Mouse (Mus musculus) embryonic facial prominence, embryonic 12.5 days (tissue): ENCODE results near the gene Rab21. TPM values are rescaled to one million over a fixed set of nuclear protein-coding genes. Genes with fewer than 3 reads are reported as not detected.

Experiments
- ATAC-seq: fragments of 200-750 bp; cut with Nextera tagmentation; 2 replicates; pipeline ENCODE4 v1.8.0; 2017; ENCODE audit not compliant: insufficient number of reproducible peaks, insufficient read depth, low FRiP score, low TSS enrichment
- H3K27ac ChIP-seq: fragments of 300-500 bp; sonication (generic); 2 replicates; pipeline ENCODE4 v1.5.1; 2016; ENCODE audit warnings: mild to moderate bottlenecking
- H3K27me3 ChIP-seq: fragments of 300-500 bp; sonication (generic); 2 replicates; pipeline ENCODE4 v1.6.1; 2016; ENCODE audit warnings: mild to moderate bottlenecking, moderate library complexity
- H3K36me3 ChIP-seq: fragments of 300-500 bp; sonication (generic); 2 replicates; pipeline ENCODE4 v1.6.1; 2016; ENCODE audit warnings: mild to moderate bottlenecking
- H3K4me1 ChIP-seq: fragments of 300-500 bp; sonication (generic); 2 replicates; pipeline ENCODE4 v1.6.1; 2016
- H3K4me2 ChIP-seq: fragments of 300-500 bp; sonication (generic); replicated peaks from 2 replicates; pipeline ENCODE4 v1.6.1; 2016; ENCODE audit warnings: mild to moderate bottlenecking, moderate library complexity
- H3K4me3 ChIP-seq: fragments of 300-500 bp; sonication (generic); 2 replicates; pipeline ENCODE4 v1.5.1; 2016; ENCODE audit warnings: mild to moderate bottlenecking
- H3K9ac ChIP-seq: fragments of 300-500 bp; sonication (generic); 2 replicates; pipeline ENCODE4 v1.6.1; 2016; ENCODE audit warnings: mild to moderate bottlenecking, moderate library complexity
- H3K9me3 ChIP-seq: fragments of 300-500 bp; sonication (generic); 2 replicates; pipeline ENCODE4 v1.6.1; 2016; ENCODE audit warnings: mild to moderate bottlenecking, moderate library complexity
- WGBS: fragments of 180-500 bp; shearing (Covaris S2); methylation state at CpG from one replicate; pipeline ENCODE4 v1.1.7; 2016; 5-methylcytosine and 5-hydroxymethylcytosine counted together
- polyA plus RNA-seq: library from polyadenylated mRNA; unstranded; fragments of >200 nt; fragmentation: Nextera tagmentation; extraction: Ambion mirVana; gene quantifications from 2 replicates; pipeline ENCODE4 v1.2.1, GENCODE M21; 2016

The Rab21 gene
- polyA plus RNA-seq, 1 experiment from 2014 or later = 4.3 TPM

- no peak overlapping the region for H3K27ac ChIP-seq
- no peak overlapping the region for H3K4me2 ChIP-seq
- 75% methylated on average over 5 of the region's 5 CpGs for whole genome bisulfite sequencing
- no peak overlapping the region for H3K4me3 ChIP-seq
- H3K36me3 ChIP-seq = no peaks in the 10 kb centered on the region
- no peaks in the 10 kb centered on the region for H3K9me3 ChIP-seq
- no peaks in the 10 kb centered on the region for H3K4me1 ChIP-seq
- no peaks in the 10 kb centered on the region for H3K27me3 ChIP-seq
- no peak overlapping the region for H3K9ac ChIP-seq
- no peak for ATAC-seq
These were observed 52.4 kb downstream of the Rab21 start for GRCm38 (mm10) chr10:115262926-115263562.

- ATAC-seq = no peak
- Histone ChIP-seq H3K9ac (no peak overlapping the region), H3K36me3 (no peaks in the 10 kb centered on the region), H3K4me1 (no peaks in the 10 kb centered on the region), H3K9me3 (no peaks in the 10 kb centered on the region), H3K27me3 (no peaks in the 10 kb centered on the region), H3K4me3 (no peak overlapping the region), H3K27ac (no peak overlapping the region), H3K4me2 (no peak overlapping the region)
- 81% methylated on average over 2 of the region's 2 CpGs for WGBS
These were observed 53.1 kb downstream of the Rab21 start for GRCm38 (mm10) chr10:115262261-115262660.

GRCm38 (mm10) chr10:115261428-115261827 is 54.0 kb downstream of the Rab21 start:
- Histone ChIP-seq H3K4me2 (no peak overlapping the region), H3K36me3 (no peaks in the 10 kb centered on the region), H3K27ac (no peak overlapping the region), H3K4me1 (no peaks in the 10 kb centered on the region), H3K4me3 (no peak overlapping the region), H3K9ac (no peak overlapping the region), H3K27me3 (no peaks in the 10 kb centered on the region), H3K9me3 (no peaks in the 10 kb centered on the region)
- 79% methylated on average over 3 of the region's 3 CpGs for WGBS
- no peak for ATAC-seq

GRCm38 (mm10) chr10:115256162-115256561 is 59.2 kb downstream of the Rab21 start:
- WGBS = 79% methylated on average over 5 of the region's 5 CpGs
- H3K4me1 ChIP-seq = 0 out of 2 replicates have a peak, but pooled peaks cover 3% of the 10 kb centered on the region
- no peaks in the 10 kb centered on the region for H3K27me3 ChIP-seq

GRCm38 (mm10) chr10:115253521-115253920 is 61.9 kb downstream of the Rab21 start:
- no peaks in the 10 kb centered on the region for H3K36me3 ChIP-seq
- no peak overlapping the region for H3K27ac ChIP-seq
- WGBS = 64% methylated on average over 3 of the region's 3 CpGs
- H3K4me1 ChIP-seq = peaks cover 20% of the 10 kb centered on the region
- no peaks in the 10 kb centered on the region for H3K27me3 ChIP-seq
- no peak for ATAC-seq
- H3K4me2 ChIP-seq = no peak overlapping the region
- H3K4me3 ChIP-seq = no peak overlapping the region
- H3K9me3 ChIP-seq = no peaks in the 10 kb centered on the region
- H3K9ac ChIP-seq = no peak overlapping the region

More at GRCm38 (mm10) chr10:115256162-115256561, 59.2 kb downstream of the Rab21 start:
- H3K4me2 ChIP-seq = no peak overlapping the region
- no peaks in the 10 kb centered on the region for H3K36me3 ChIP-seq
- H3K27ac ChIP-seq = no peak overlapping the region
- no peak overlapping the region for H3K9ac ChIP-seq
- no peak overlapping the region for H3K4me3 ChIP-seq
- no peak for ATAC-seq
- H3K9me3 ChIP-seq = no peaks in the 10 kb centered on the region

- ATAC-seq = no peak
- H3K4me2 ChIP-seq = peak overlapping the region; percentile 71
- H3K9me3 ChIP-seq = no peaks in the 10 kb centered on the region
- H3K4me1 ChIP-seq = peaks cover 20% of the 10 kb centered on the region
- peak overlapping the region; percentile 2; the same call in 1 of the 2 replicates for H3K9ac ChIP-seq
- WGBS = 9% methylated on average over 10 of the region's 10 CpGs
- H3K27ac ChIP-seq = 0 out of 2 replicates have a peak overlapping the region, but pooled peaks have one; percentile 19
- H3K27me3 ChIP-seq = no peaks in the 10 kb centered on the region
- H3K4me3 ChIP-seq = peak overlapping the region; percentile 86
- no peaks in the 10 kb centered on the region for H3K36me3 ChIP-seq
These were observed 63.1 kb downstream of the Rab21 start for GRCm38 (mm10) chr10:115252321-115252757.

GRCm38 (mm10) chr10:115251088-115251934 is 64.1 kb downstream of the Rab21 start, which contains the start of gene Tbc1d15:
Gene Tbc1d15, minus strand, starts transcription at chr10:115251467.
- peaks cover 20% of the 10 kb centered on the region for H3K4me1 ChIP-seq

GRCm38 (mm10) chr10:115250235-115251087 is 64.9 kb downstream of the Rab21 start:
- Histone ChIP-seq H3K4me1 (peaks cover 20% of the 10 kb centered on the region), H3K9me3 (no peaks in the 10 kb centered on the region), H3K4me3 (peak overlapping the region; percentile 86), H3K27me3 (no peaks in the 10 kb centered on the region), H3K36me3 (no peaks in the 10 kb centered on the region), H3K27ac (0 out of 2 replicates have a peak overlapping the region, but pooled peaks have one; percentile 12), H3K4me2 (peak overlapping the region; percentile 71), H3K9ac (peak overlapping the region; percentile 78)
- WGBS = 23% methylated on average over 38 of the region's 38 CpGs
- ATAC-seq = no peak

More at GRCm38 (mm10) chr10:115251088-115251934, 64.1 kb downstream of the Rab21 start, which contains the start of gene Tbc1d15:
- Histone ChIP-seq H3K4me2 (peak within 1 kb of the TSS; percentile 71), H3K4me3 (peak within 1 kb of the TSS; percentile 86), H3K36me3 (no peaks in the 10 kb centered on the region), H3K9ac (peak within 1 kb of the TSS; percentile 78), H3K27ac (0 out of 2 replicates have a peak within 1 kb of the TSS, but pooled peaks have one; percentile 19), H3K9me3 (no peaks in the 10 kb centered on the region), H3K27me3 (no peaks in the 10 kb centered on the region)
- WGBS = under 1% methylated on average over 65 of the region's 67 CpGs
- peak; percentile 91 for ATAC-seq

GRCm38 (mm10) chr10:115248041-115248440 is 67.4 kb downstream of the Rab21 start:
- 38% methylated on average over 7 of the region's 7 CpGs for WGBS
- no peaks in the 10 kb centered on the region for H3K36me3 ChIP-seq
- H3K4me2 ChIP-seq = no peak overlapping the region
- H3K27ac ChIP-seq = no peak overlapping the region
- no peaks in the 10 kb centered on the region for H3K9me3 ChIP-seq
- no peaks in the 10 kb centered on the region for H3K27me3 ChIP-seq
- no peak overlapping the region for H3K4me3 ChIP-seq
- peaks cover 20% of the 10 kb centered on the region for H3K4me1 ChIP-seq
- no peak overlapping the region for H3K9ac ChIP-seq
- no peak for ATAC-seq

- H3K27me3 ChIP-seq = no peaks in the 10 kb centered on the region
- 84% methylated on average over 2 of the region's 2 CpGs for WGBS
- H3K4me3 ChIP-seq = no peak overlapping the region
- H3K27ac ChIP-seq = no peak overlapping the region
- H3K4me2 ChIP-seq = no peak overlapping the region
- H3K4me1 ChIP-seq = peaks cover 17% of the 10 kb centered on the region
- no peaks in the 10 kb centered on the region for H3K36me3 ChIP-seq
- H3K9me3 ChIP-seq = no peaks in the 10 kb centered on the region
- H3K9ac ChIP-seq = no peak overlapping the region
- ATAC-seq = no peak
These were observed 69.9 kb downstream of the Rab21 start for GRCm38 (mm10) chr10:115245488-115245887.

GRCm38 (mm10) chr10:115241082-115241595 is 74.3 kb downstream of the Rab21 start:
- no peak for ATAC-seq
- Histone ChIP-seq H3K27ac (no peak overlapping the region), H3K36me3 (peaks cover 22% of the 10 kb centered on the region), H3K9ac (no peak overlapping the region), H3K4me1 (no peaks in the 10 kb centered on the region), H3K9me3 (no peaks in the 10 kb centered on the region), H3K4me2 (no peak overlapping the region), H3K4me3 (no peak overlapping the region), H3K27me3 (no peaks in the 10 kb centered on the region)
- 78% methylated on average over 8 of the region's 8 CpGs for WGBS
